Mouse (Mus musculus): ENCODE measurements around the gene Syne3. TPM values are rescaled to one million over a fixed set of nuclear protein-coding genes. Genes with fewer than 3 reads are reported as not detected.

Syne3 gene
- polyA plus RNA-seq, 1 experiment, result 11.1 TPM

- no peak for TF ChIP-seq POLR2A (IDR thresholded peaks at IDR 0.05; ENCODE audit: borderline replicate concordance, control insufficient read depth, low read depth, low read length)
- 19% methylated on average over 5 of the region's 5 CpGs for WGBS
- Histone ChIP-seq H3K27ac (ENCODE audit: control insufficient read depth, insufficient read depth, low read depth, low read length, poor library complexity) (no peak overlapping the region; the same call in 1 of the 2 replicates), H3K4me3 (replicated peaks; ENCODE audit: control insufficient read depth, low read depth, low read length) (no peak overlapping the region), H3K4me1 (ENCODE audit: control insufficient read depth, insufficient read depth, low read length) (no peaks in the 10 kb centered on the region)
Observed at GRCm38 (mm10) chr12:104904138-104904537, 105.5 kb downstream of the Syne3 start.

DNA sequence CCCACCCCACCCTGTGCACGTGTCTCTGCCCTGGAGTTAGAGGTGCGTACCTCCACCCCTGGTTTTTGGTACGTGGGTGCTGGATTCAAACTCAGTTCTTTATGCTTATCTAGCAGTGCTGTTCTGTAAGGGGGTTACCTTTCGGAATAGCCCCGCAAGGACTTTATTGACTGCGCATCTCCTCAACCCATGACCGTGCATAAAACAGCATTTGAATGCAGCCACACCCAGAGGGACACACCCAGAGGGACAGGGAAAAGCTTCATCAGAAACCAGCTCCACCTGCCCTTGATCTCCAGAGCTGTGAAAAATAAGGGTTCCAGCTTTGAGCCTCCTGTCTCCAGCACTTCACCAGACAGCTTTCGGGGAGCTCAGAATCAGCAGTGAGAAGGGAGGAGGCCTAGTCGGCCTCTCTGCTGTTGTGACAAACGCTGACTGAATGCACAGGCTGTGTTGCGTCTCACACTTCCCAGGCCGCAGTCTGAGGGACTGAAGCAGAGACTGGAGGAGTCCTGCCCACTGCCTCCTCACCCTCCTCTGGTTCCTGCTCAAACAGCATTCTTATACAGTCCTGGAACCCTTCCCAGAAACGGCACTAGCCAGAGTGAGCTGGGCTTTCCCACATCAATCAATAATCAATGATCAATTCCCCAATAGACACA lies 107.1 kb downstream of the Syne3 start:
- 80% methylated on average over 13 of the region's 13 CpGs for WGBS
- Histone ChIP-seq H3K27ac (ENCODE audit: control insufficient read depth, insufficient read depth, low read depth, low read length, poor library complexity) (no peak overlapping the region), H3K4me3 (replicated peaks; ENCODE audit: control insufficient read depth, low read depth, low read length) (no peak overlapping the region), H3K4me1 (ENCODE audit: control insufficient read depth, insufficient read depth, low read length) (no peaks in the 10 kb centered on the region)
- TF ChIP-seq CTCF (IDR thresholded peaks at IDR 0.05; ENCODE audit: control insufficient read depth, insufficient read depth, low read length) (no peak), POLR2A (IDR thresholded peaks at IDR 0.05; ENCODE audit: borderline replicate concordance, control insufficient read depth, low read depth, low read length) (no peak)

DNA sequence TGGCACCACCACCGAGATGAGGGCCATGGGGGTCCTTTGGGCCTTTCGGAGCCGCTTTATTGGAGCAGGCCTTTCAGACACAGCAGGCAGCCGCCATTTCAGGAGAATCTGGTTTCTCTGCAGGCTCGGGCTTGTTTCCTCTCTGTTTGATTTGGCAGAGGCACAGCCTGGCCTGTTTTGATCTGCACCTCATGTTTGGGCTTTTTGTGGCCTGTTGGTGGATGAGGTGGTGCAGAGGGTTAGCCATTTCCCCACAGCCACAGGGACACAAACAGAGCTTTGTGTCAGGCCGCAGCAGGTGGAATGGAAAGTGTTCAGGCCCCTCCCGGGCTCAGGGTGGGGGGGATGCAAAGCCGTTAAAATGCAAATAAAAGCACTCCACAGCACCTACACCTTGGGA lies 108.3 kb downstream of the Syne3 start:
- Histone ChIP-seq H3K4me1 (ENCODE audit: control insufficient read depth, insufficient read depth, low read length) (no peaks in the 10 kb centered on the region), H3K4me3 (replicated peaks; ENCODE audit: control insufficient read depth, low read depth, low read length) (no peak overlapping the region), H3K27ac (ENCODE audit: control insufficient read depth, insufficient read depth, low read depth, low read length, poor library complexity) (no peak overlapping the region)
- TF ChIP-seq POLR2A (IDR thresholded peaks at IDR 0.05; ENCODE audit: borderline replicate concordance, control insufficient read depth, low read depth, low read length) (no peak), CTCF (IDR thresholded peaks at IDR 0.05; ENCODE audit: control insufficient read depth, insufficient read depth, low read length) (no peak)
- 80% methylated on average over 8 of the region's 8 CpGs for WGBS

- H3K4me1 ChIP-seq (ENCODE audit: control insufficient read depth, insufficient read depth, low read length), result no peaks in the 10 kb centered on the region
Observed at GRCm38 (mm10) chr12:104899835-104900234, 109.8 kb downstream of the Syne3 start.

GRCm38 (mm10) chr12:104899161-104899560 lies 110.4 kb downstream of the Syne3 start:
- TF ChIP-seq CTCF (IDR thresholded peaks at IDR 0.05; ENCODE audit: control insufficient read depth, insufficient read depth, low read length) (no peak), POLR2A (IDR thresholded peaks at IDR 0.05; ENCODE audit: borderline replicate concordance, control insufficient read depth, low read depth, low read length) (no peak)

More at GRCm38 (mm10) chr12:104899835-104900234, 109.8 kb downstream of the Syne3 start:
- no peak for TF ChIP-seq CTCF (IDR thresholded peaks at IDR 0.05; ENCODE audit: control insufficient read depth, insufficient read depth, low read length)
- no peak for TF ChIP-seq POLR2A (IDR thresholded peaks at IDR 0.05; ENCODE audit: borderline replicate concordance, control insufficient read depth, low read depth, low read length)
- no peak overlapping the region for H3K4me3 ChIP-seq (replicated peaks; ENCODE audit: control insufficient read depth, low read depth, low read length)
- WGBS, result 68% methylated on average over 3 of the region's 3 CpGs
- H3K27ac ChIP-seq (ENCODE audit: control insufficient read depth, insufficient read depth, low read depth, low read length, poor library complexity), result no peak overlapping the region

DNA sequence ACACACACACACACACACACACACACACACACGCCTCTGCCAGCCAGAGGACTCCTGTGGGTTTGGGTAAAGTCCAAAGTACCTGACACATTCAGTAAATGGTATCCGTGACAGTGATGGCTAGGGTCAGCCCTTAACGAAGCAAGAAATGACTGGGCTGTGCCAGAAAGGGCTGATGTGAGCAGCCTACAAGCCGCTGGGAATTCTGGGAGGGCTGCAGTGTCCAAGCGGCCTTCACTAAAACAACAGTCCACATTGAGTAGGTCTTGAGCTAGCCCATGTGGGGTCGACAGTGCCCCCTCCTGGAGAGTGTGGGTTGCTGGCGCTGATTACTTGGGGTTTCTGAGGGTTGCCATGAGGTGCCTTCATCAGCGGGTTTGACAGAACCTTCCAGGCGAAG lies 110.9 kb downstream of the Syne3 start:
- TF ChIP-seq CTCF (IDR thresholded peaks at IDR 0.05; ENCODE audit: control insufficient read depth, insufficient read depth, low read length) (no peak), POLR2A (IDR thresholded peaks at IDR 0.05; ENCODE audit: borderline replicate concordance, control insufficient read depth, low read depth, low read length) (no peak)
- Histone ChIP-seq H3K4me3 (replicated peaks; ENCODE audit: control insufficient read depth, low read depth, low read length) (no peak overlapping the region), H3K27ac (ENCODE audit: control insufficient read depth, insufficient read depth, low read depth, low read length, poor library complexity) (no peak overlapping the region), H3K4me1 (ENCODE audit: control insufficient read depth, insufficient read depth, low read length) (no peaks in the 10 kb centered on the region)
- whole genome bisulfite sequencing, result 59% methylated on average over 9 of the region's 9 CpGs

More at GRCm38 (mm10) chr12:104899161-104899560, 110.4 kb downstream of the Syne3 start:
- no peaks in the 10 kb centered on the region for H3K4me1 ChIP-seq (ENCODE audit: control insufficient read depth, insufficient read depth, low read length)
- H3K4me3 ChIP-seq (replicated peaks; ENCODE audit: control insufficient read depth, low read depth, low read length), result no peak overlapping the region
- WGBS, result 56% methylated on average over 11 of the region's 11 CpGs
- no peak overlapping the region for H3K27ac ChIP-seq (ENCODE audit: control insufficient read depth, insufficient read depth, low read depth, low read length, poor library complexity)

GRCm38 (mm10) chr12:104897051-104897618 lies 112.5 kb downstream of the Syne3 start:
- no peak overlapping the region for H3K4me3 ChIP-seq (replicated peaks; ENCODE audit: control insufficient read depth, low read depth, low read length)
- WGBS, result 79% methylated on average over 8 of the region's 8 CpGs
- no peak overlapping the region for H3K27ac ChIP-seq (ENCODE audit: control insufficient read depth, insufficient read depth, low read depth, low read length, poor library complexity)
- no peaks in the 10 kb centered on the region for H3K4me1 ChIP-seq (ENCODE audit: control insufficient read depth, insufficient read depth, low read length)
- TF ChIP-seq POLR2A (IDR thresholded peaks at IDR 0.05; ENCODE audit: borderline replicate concordance, control insufficient read depth, low read depth, low read length) (no peak), CTCF (IDR thresholded peaks at IDR 0.05; ENCODE audit: control insufficient read depth, insufficient read depth, low read length) (no peak)

- no peak for TF ChIP-seq POLR2A (IDR thresholded peaks at IDR 0.05; ENCODE audit: borderline replicate concordance, control insufficient read depth, low read depth, low read length)
- no peak for TF ChIP-seq CTCF (IDR thresholded peaks at IDR 0.05; ENCODE audit: control insufficient read depth, insufficient read depth, low read length)
Observed at GRCm38 (mm10) chr12:104896640-104897039, 113.0 kb downstream of the Syne3 start.

More at GRCm38 (mm10) chr12:104896640-104897039, 113.0 kb downstream of the Syne3 start:
- 88% methylated on average over 16 of the region's 16 CpGs for WGBS
- H3K4me1 ChIP-seq (ENCODE audit: control insufficient read depth, insufficient read depth, low read length), result no peaks in the 10 kb centered on the region
- H3K27ac ChIP-seq (ENCODE audit: control insufficient read depth, insufficient read depth, low read depth, low read length, poor library complexity), result no peak overlapping the region
- H3K4me3 ChIP-seq (replicated peaks; ENCODE audit: control insufficient read depth, low read depth, low read length), result no peak overlapping the region
